Mouse (Mus musculus): ENCODE results near the gene Mchr1.

The Mchr1 gene

DNA sequence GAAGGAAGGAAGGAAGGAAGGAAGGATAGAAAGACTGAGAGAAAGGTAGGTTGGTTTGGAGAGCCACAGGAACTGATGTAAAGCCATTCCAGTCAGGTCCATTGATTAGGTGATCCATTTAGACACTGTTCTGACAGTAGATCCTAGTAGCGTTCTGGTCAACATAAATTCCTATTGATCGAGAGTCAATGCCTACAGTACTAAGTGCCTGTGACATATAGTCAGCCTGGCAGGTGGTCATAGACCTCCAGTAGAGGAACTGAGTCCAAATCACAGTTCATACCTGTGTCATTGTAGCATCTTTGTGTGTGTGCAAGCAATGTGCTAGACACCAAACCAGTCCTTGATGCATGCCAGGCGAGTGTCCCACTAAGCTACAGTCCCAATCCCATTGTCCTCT, 7.0 kb upstream of the Mchr1 start:
- no peak for DNase-seq

DNA sequence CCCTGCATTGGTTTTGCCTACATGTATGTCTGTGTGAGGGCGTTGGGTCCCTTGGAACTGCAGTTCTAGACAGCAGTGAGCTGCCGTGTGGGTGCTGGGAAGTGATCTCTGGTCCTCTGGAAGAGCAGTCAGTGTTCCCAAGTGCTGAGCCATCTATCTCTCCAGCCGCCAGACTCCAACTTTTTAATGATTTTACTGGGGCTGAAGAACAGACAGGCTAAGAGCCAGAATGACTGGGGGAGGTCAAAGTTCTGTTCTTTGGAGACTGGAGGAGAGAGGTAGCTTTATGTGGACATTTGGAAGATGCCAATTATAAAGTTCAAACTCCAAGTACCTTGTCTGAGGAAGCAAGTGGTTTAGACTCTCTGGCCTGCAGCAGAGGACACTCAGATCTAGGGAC, 5.5 kb upstream of the Mchr1 start:
- DNase-seq = no peak

DNA sequence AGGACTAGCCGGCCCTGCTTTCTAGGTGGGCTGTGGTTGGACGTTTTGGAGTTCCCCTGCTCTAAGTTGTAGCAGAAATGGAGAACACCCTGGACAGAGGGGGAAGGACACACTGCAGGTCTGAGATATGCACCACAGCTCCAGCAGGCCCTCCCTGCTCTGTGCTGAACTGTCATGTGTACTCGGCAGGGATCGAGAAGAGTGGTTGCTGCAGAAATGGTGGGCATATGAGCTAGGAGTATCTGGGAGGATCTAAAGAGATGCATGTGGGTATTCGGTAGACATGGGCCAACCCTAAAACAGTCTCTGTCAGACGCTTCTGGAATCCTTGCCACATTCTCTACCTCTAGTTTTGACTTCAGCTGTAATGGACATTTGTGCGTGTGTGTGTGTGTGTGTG, 4.0 kb upstream of the Mchr1 start:
- DNase-seq = no peak

DNA sequence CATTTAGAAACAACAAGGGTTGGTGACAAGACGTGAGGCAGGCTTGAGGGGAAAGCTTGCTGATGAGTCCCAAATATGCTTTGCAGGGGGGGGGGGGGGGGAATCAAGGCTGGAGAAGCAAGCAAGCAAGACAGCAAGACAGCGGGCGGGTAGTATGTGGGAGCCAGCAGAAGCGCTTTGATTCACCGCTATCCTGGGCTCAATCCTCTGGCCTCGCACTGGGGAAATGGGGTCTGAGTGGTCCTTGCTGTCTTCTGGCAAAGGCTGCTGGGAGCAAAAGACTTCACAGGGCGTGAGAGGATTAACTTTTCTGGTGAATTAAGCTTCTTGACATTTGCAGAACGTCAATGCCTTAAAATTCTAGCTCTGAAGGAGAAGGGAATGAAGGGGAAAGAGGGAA, 763 bp downstream of the Mchr1 start:
- no peak for DNase-seq

DNA sequence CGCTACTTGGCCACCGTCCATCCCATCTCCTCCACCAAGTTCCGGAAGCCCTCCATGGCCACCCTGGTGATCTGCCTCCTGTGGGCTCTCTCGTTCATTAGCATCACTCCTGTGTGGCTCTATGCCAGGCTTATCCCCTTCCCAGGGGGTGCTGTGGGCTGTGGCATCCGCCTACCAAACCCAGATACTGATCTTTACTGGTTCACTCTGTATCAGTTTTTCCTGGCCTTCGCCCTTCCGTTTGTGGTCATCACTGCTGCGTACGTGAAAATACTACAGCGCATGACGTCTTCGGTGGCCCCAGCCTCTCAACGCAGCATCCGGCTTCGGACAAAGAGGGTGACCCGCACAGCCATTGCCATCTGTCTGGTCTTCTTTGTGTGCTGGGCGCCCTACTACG, 2.2 kb downstream of the Mchr1 start:
- DNase-seq = no peak

DNA sequence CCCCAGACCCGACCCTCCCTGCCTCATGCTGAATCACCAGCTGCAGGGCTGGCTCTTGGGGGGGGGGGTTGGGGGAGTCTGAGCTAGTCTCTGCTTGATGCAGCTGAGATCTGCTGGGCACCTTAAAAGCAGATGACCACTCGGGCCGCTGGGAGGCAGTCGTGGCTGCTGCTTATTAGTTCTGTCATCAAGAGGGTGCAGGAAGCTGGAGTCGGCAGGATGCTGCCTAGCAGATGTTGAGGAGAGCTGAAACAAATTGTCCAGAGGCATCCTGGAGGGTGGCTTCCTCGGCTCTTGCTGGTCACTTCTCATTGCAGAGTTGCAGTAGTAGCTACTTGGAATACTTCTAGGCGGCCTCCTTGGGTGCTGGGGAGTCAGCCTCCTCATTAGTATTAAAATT, 4.0 kb downstream of the Mchr1 start:
- DNase-seq = no peak

DNA sequence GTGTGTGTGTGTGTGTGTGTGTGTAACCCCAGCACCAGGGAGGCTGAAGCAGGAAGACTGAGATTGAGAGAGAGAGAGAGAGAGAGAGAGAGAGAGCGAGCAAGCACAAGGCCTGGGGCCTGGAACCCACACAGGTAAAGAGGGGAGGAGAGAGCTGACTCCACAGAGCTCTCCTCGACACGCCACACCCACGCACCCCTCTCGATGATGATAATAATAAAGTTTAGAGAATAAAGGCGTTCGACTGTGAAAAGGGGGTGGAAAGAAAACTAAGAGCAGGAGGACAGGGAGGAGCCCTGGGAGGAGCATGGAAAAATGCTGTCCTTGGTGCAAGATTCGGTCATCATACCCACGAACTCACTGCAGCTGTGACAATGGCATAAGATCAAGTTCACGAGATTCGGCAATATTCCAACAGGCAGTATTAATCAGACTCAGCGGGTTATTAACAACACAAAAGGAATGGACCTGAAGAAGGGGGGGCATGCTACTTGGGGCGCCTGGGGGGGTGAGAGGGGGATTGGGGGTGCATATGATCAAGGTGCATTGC, 4.6 kb downstream of the Mchr1 start:
- no peak for DNase-seq

DNA sequence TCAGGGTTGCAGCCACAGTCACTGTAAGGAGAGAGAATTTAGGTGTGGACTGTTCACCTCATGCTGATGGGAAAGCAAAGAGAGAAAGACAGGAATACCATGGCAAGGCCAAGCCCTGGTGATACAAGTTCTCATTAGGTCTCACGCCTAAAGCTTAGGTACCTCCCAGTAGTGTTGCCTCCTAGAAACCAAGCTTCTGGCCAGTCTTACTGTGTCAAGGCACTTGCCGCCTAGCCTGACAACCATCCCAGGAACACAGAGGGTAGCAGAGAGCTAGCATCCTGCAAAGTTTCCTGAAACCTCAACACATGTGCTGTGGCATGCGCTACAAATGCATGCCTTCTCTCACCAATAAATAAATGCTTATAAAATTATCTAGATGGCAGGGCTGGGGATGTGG, 11.6 kb downstream of the Mchr1 start:
- DNase-seq = no peak

DNA sequence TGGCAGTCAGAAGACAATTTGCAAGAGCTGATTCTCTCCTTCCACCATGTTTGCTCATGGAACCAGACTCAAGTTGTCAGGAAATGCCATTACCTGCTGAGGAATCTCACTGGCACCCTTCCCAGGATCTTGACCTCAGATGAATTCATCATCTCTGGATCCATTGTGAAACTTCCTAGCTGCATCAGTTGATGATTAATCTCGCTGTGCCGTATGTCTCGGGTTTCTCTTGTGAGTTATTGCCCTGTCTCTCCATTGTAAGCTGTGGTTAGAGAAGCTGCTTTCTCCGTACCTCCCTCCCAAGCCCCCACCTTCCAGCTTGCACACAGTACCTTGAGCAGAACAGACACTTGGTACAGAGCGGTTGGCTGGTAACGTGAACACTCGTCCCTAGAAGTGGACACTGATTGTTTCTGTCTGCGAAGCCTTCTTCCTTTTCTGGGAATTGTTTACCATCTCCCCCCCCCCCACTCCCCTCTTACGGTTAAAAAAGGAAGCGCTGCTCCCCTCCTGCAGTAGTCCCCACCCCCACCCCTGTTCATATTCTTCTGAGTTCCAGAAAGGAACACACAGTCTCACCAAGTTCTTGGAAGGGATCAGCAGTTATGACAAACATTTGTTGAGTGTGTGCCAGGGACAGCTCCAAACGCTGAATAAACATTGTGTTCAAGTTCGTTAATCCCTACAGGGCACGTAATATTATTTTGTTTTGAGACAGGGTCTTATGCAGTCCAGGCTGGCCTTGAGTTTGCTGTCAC, 12.5 kb downstream of the Mchr1 start:
- no peak for DNase-seq

DNA sequence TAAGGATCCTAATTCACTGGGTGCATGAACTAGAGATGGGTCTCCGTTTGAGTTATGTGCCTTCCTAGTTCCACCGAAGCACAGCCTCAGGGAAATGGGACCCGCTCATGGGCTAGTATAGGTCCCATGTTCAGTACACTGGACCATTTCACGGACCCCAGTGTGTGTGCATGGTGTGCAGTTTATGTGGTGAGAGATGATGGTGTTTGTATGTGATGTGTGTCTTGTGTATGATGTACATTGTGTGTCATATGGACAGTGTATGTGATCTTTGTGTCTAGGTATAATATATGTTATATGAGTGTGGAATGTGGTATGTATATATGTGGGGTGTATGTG, 13.0 kb downstream of the Mchr1 start:
- DNase-seq = no peak

DNA sequence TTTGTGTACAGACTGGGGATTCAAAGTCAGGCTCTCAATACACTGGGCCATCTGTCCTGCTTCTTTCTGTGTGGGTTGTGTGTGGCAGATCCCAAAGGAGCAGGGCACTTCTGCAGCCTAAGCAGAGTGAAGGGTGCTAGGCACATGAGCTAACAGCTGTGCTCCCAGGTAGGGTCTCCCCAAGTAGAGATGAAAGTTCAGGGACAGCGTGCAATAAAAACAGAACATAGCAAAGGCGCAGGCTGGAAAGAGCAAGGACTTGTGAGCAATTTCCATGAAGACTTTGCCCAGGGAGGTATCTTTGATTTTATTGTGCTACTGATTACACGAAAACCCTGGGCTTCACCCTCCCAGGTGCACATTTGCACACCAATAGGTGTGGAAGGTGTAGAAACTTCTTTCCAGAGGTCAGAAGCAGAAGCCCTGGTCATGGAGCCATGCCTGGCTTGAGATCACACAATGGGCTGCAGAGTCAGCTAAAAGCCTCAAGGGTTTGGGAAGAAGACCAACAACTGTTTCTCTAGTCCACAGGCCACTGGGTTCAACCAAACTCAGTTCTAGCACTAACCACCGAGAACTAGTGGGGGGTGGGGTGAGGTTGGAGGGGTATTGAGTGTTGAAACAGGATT, 13.8 kb downstream of the Mchr1 start:
- no peak for DNase-seq

DNA sequence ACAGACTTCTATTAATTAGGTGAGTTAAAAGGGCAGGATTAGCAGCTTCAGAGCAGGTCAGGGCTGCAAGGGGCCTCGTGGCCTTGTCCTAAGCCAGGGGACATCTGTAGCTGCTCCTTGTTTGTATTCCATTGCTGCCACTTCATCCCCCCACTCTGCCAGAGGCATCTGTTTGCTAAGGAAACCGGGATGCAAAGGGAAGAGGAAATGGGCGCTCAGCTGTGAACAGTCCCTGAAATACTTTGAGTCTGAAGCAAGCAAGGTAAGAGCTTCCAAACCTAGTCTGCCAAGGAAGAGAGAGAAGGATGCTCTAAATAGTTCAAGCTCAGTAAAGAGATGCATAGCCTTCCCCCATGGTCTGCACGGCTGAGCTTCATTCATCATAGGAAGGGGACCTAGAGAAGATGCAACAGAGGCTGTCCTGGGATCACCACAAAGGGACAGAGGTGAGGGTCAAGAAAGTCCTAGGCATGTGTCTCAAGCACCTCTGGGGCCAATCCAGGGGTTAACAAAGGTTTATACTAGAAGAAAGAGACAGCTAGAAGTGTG, 17.4 kb downstream of the Mchr1 start:
- DNase-seq = no peak

DNA sequence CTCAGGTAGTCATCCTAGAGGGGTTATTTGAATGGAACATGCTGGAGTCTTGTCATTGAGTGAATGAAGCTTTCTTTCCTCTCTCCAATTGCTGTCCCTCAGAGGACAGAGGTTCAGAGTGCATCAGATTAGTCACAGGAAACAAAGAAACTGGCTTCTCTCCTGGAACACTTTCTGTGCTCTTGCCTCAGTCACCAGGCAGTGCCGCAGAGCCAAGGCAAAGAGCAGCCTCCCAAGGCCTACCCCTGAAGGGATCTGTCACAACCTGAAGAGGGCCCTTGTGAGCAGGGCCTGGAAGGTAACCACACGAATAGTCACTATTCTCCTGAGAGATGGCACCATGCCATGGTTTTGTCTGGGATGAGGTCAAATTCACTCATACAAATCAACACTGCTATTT, 18.3 kb downstream of the Mchr1 start:
- no peak for DNase-seq

DNA sequence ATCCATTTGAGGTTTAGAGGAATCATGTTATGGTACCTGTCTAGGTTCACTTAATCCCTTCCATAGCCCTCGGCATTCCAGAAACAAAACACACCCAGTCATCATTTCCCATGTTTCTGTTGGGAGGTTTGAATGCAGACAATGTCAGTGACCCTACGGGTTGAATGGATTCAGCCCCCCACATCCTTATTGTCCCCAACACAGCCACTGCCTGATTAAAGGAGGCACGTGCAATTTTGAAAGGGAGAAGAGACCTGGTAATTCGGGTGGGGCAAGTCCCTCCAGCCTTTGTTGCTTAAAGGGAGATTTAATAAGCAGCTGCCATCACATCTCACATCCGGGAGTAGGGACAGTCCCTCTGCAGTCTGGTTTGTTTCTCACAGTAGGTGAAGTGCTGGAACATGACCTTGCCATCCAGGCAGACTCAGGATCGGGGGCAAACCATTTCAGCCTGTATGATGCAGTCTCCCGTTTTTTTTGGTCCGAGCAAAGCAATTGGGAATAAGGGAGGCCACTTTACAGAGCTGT, 18.9 kb downstream of the Mchr1 start:
- no peak for DNase-seq

DNA sequence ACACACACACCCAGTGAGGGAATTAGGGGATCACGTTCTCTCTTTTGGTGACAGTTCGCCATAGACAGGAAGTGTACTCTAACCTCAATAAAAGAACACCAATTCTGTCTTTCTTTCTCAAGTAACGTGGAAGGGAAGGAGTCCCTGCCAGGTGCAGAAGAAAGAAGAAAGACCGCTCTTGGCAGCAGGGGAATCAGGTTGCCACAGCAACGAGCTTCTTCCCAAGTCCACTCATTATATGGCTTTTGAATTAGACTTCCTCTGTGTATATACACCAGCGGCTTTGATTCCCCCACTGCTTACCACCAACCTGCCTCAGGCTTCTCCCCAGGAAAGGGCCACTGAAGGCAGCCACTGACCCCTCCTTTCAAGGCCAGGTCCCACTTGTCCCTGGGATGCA, 19.8 kb downstream of the Mchr1 start:
- no peak for DNase-seq

DNA sequence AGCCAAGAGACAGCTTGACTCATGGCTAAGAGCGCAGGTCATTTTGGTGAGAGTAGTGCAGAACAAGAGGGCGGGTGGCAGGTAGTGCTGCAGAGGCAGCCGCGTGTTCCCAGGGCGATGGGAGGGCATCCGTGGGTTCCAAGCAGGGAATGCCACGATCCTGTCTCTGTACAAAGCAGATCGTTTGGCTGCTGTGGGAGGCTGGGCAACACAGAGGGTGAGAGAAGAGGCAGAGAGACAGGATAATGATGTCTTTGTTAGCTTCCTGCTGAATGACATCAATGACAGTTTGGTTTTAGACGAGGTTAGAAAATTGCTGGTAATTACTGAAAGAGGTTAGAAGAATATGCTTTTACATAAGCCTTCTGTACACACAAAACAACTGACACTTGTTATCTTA, 23.0 kb downstream of the Mchr1 start:
- no peak for DNase-seq

DNA sequence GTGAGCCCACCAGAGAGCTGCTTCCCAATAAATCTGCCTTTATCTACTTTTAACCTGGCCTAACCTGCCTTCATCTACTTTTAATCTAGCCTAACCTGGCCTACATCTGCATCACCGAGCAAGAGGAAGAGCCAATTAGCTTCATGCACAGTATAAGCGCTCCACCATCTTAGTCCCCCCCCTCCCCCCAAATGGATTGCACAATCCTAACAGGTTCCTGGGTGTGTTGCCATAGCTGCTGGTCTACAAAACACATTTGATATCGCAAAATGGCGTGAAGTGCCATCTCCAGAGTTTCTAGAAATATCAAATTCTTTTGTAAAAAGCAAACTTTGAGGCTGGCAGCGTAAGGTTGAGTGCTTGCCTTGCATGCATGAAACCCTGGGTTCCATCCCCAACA, 24.0 kb downstream of the Mchr1 start:
- DNase-seq = no peak

DNA sequence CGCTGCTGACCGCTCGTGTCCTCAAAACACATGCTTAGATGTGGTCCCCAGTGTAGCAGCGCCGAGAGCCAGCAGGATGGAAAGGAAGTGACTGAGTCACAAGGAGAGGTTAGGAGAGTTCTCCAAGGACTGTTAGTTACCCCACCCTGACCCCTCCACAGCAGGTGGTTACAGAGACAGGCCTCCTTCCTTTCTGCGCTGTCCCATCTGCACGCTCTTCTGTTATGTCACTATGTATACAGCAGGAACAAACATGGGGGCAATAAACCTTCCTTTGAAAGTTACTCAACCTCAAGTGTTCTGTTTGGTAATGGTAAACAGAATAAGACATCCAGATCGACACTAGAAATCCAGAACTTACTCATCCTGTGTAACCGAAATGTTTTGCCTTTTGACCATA, 24.9 kb downstream of the Mchr1 start:
- no peak for DNase-seq

DNA sequence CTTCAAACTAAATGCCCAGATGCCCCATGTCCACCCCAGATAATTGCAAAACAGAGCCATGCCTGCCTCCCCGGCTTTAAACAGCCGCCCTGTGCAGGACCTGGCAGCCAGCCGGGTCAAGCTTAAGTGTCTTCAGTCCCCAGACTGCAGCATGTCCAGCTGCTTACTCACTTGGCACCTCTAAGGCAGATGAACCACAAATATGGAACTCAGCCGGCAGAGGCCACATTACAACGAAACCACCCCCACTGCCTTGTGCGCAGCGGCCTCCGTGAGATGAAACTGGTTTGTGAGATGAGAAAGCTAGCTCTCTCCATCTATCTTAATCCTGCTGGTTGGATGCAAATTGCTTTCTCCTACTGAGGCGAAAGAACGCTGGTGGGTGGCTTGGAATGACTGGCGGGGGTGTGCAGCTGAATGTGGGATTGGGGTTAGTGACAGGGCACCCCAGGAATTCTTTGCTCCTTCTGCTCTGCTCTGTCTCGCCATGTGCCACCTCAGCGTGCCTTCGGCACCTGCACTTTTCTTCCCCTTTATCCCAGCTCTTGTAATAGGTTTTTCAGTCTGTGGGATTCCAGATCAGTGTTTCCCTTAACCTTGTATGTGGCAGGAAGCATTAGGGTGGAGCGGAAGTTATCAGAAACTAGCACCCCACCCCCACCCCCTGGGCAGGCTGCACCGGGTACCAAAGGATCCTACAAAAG, 29.2 kb downstream of the Mchr1 start:
- DNase-seq = no peak

DNA sequence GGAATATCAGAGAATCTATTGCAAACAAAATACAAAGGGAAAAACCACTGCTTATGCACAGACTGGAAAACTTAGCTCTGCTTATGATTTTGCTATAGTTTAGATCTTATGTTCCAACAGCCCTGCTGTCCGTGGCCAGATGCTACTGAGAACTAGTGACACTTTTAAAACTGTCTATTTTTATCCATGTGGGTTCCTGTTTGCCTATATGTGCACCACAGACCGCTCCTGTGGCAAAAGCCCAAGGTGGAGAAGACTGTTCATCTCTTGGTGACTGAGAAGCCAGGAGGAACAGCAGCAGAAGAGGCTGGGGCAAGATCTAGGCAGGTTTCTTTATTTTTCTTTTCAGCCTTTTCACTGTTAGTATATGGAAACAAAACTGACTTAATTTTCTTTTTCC, 32.1 kb downstream of the Mchr1 start:
- no peak for DNase-seq

DNA sequence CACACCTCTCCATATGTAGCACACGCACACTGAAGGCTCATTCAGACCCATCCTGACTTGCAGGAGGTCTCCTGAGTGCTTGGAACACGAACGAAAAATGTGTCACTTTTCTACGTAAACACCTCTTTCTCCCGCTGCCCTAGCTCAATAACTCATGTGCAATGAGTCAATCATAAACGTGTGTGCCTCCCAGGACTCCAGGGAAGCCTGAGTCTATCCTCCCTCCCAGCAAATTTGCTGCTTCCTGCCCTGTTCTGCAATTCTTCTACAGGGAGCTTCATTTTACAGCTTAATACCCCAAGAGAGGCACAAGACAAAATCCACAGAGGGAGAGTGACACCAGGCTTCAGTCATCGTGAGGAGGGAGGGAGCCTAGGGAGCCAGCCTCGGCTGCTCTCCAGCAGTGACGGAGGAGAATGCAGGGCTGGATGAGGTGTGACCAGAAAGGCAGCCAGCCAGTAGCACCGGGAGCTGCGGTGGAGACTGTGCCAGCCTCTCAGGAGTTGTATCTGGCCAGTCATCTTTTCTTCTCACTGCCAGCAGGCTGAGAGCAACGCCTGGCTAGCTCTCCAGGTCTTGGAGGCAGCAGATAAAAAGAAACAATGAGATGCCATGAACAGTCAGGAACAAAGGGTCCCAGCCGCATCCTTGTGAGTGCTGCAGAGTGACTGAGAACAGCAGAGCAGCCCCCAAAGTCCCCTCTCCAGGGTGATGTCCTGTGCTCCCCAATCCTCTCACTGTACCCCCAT, 37.2 kb downstream of the Mchr1 start:
- no peak for DNase-seq

DNA sequence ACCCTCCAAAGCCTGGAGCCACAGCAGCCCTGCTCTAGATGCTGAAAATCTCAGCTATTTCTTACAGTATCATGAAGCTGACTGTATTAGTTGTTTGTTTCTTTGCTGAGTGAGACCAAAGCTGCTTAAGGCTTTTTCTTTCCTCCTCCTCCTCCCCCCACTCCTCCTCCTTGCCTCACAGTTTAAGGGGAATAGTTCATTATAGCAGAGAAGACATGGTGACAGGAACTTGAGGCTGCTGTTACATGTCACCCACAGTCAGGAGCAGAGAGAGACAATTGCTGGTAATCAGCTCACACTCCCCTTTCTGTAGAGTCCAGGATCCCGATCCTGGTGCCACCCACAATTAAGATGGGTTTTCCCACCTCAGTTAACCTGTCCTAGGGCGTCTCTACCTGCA, 38.1 kb downstream of the Mchr1 start:
- DNase-seq = no peak

DNA sequence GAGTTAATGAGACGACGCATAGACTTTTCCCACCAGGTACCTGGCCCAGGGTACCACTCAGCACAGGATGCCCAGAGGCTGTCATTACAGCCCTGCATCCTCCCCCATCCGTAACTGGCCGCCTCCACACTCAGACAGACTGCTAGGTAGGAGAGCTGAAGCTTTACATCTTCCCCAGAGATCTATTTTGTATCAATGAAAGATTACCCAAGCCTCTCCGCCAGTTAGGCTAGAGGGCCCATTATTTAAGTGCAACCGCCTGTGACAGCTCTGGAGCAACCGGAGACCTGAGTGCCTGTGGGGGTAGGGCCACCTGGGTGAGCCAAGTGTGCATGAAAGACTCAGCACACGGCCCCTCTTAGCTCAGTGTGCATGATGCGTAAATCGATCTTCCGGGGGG, 42.6 kb downstream of the Mchr1 start:
- DNase-seq = no peak

Data from thymus, adult 18-20 months (tissue).